Mouse (Mus musculus) kidney, adult 18-20 months (tissue): ENCODE data around the gene Cemip.

Source experiments
- DNase-seq: peaks from one replicate; pipeline ENCODE4 v3.0.0; 2021

Cemip gene

GRCm38 (mm10) chr7:84090793-84091192 lies 4.5 kb upstream of the Cemip start:
- no peak for DNase-seq

GRCm38 (mm10) chr7:84089777-84090176 lies 3.5 kb upstream of the Cemip start:
- peak; percentile 45 for DNase-seq

DNA sequence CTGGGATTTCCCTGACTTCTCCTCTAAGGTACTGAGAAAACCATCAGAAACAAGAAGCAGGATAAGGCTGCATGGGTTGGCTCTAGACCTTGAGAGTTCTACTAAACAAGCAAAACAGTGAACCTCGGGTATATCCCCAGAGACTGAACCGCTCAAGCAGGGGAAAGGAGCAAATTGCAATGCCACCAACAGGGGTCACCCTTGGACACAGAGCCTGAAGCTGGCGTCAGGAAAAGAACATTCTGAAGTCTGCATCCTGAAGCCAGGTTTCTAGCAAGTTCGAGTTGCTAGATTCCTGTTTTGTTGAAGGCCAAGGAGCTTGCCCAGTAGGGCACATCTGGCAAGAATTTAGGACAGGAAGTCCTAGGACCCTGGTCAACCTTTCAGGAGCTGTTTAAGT lies 2.7 kb upstream of the Cemip start:
- DNase-seq = peak; percentile 88

- DNase-seq = no peak
These were observed 1.9 kb upstream of the Cemip start for GRCm38 (mm10) chr7:84088191-84088590.

DNA sequence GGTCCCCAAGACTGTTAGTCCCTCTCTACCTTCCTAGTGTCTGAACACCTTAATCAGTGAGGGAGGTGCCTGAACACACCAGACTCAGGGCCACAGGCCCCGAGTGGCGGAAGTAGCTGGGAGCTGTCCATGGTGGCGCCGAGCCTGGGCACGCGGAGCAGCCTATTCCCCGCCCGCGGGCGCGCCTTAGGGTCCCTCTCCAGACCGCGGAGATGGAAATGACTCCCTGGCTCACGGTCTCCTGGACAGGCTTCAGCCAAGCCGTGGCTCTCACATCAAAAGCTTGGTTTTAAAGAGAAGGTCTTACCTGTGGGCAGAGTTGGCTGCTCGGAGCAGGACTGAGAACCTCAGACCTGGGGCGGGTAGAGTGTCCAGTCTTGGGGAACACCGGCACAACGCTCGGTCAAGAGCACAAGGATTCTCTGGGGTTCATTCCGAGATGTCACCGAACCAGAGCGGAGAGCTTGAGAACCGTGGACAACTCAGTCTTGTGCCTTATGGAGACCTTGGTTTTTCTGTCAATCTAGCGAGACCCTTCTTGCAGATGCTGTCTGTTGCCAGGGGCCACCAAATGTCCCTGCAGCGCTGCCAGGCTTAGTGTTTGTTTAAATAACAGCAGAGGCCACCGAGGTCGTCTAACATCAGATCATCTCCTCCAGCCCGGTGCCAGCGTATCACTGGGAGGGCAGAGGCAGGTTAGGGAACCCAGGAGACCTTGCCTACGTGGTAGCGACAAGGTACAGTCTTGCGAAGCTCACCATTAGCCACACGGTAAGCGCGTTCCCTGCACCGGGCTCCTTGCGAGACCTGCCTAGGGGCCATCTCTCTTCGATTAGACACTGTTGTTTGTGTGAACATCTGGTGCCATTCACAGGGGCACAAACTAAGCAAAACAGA lies 1.0 kb downstream of the Cemip start:
- DNase-seq = peak; percentile 69

DNA sequence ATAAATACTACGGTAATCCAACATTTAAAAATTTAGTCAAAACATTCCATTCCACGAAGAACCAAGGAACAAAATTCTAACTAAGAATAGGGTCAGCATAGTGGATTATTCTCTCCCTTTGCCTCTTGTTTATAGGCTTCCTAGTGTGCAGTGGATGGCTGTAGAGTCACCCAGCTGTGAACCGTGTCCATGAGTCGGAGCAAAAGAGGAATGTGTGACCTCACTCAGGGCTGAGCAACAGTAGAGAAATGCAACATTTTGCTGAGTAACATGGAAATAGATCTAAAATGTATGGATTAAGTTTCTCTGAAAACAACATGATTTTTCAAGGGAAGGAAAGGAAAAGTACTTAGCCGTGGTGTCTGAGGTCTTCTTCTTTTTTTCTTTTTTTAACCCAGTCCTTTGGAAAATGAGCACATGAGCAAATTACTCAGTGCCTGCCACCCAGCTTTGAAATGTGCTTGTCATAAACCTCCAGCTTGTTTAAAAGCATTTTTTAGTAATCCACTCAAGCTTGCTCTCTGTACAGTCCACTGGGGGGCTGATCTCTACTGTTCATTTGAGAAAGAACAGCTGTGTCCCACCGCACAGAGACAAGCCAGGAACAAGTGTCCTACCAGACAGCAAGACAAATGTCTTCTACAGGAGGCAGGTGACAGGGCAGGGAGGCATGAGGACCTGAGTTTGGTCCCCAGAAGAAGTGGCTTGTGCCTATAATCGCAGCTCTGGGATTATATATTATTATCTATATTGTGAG lies 8.9 kb downstream of the Cemip start:
- no peak for DNase-seq

DNA sequence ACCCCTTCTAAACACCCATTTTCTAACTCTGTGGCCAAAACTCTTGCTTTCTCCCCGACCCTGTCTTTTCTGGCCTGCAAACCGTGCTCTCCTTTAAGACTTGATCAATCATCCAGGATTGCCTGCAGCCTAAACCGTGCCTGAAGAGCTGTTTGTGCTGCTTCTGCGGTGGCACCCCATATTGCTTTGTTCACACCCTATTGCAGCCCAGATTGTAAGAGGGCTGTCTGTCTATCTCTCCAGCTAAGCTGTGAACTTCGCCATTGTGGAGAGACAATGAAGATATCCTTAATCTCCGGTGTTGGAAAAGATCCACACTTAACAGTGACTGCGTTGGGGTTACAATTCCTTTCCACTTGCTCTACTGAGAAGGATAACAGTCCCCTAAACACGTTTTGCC lies 12.0 kb downstream of the Cemip start:
- DNase-seq = no peak

GRCm38 (mm10) chr7:84073856-84074255 lies 12.4 kb downstream of the Cemip start:
- DNase-seq = no peak

DNA sequence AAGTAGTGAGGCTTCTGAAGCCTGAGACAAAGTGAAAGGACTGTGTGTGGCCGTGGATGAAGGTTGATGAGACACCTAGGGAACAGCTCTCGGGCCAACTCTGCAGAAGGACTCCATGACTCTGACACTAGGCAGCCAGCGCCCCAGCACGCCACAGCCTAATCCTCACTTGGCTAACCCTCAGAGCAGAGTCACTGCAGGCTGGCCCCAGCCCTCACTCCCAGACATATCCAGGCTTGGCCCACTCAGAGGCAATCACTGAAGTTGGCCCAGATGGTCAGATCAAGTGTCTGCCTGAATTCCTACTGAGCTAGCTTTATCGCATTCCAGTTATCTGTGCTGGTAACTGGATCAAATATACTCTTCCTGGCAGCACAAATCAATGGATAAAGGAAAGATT lies 17.4 kb downstream of the Cemip start:
- DNase-seq = no peak

GRCm38 (mm10) chr7:84059799-84060198 lies 26.5 kb downstream of the Cemip start:
- no peak for DNase-seq

DNA sequence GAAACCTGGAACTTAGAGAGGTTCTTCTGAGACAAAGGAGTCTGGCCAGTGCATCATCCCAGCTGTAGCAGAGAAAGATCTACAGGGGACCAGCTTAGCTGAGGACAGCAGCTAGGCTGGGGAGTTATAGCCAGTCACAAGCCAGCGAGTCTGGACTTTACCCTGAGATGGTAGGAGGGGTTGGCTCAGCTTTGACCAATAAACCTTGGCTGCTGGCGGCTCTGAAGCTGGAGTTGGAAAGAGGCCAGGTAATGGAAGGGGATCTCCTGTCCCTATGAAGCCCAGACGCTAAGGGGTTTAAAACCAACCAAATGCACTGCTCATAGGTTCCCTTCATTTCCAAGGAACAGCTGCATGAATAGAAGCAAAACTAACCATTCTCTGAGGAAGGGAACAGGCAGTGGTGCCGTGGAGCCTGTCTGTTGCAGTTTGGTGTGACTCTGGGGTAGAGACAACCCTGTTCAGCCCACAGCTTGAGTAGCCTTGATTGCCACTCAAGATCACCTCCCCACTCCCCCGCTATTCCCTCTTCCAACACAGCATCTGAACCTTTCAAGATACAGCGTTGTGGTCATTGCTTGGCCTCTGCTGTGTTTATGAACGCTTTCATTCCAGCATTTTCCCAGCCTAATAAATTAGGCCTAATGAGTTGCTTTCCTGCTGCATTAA lies 30.2 kb downstream of the Cemip start:
- DNase-seq = peak; percentile 61

- DNase-seq = no peak
These were observed 32.4 kb downstream of the Cemip start for GRCm38 (mm10) chr7:84053856-84054255.

- DNase-seq = no peak
These were observed 34.9 kb downstream of the Cemip start for GRCm38 (mm10) chr7:84051423-84051822.

GRCm38 (mm10) chr7:84045546-84045945 lies 40.8 kb downstream of the Cemip start:
- no peak for DNase-seq

- no peak for DNase-seq
These were observed 41.6 kb downstream of the Cemip start for GRCm38 (mm10) chr7:84044581-84045290.

- DNase-seq = peak; percentile 57
These were observed 43.6 kb downstream of the Cemip start for GRCm38 (mm10) chr7:84042726-84043125.

GRCm38 (mm10) chr7:84039856-84040522 lies 46.3 kb downstream of the Cemip start:
- peak; percentile 38 for DNase-seq

GRCm38 (mm10) chr7:84038642-84039041 lies 47.7 kb downstream of the Cemip start:
- no peak for DNase-seq

- DNase-seq = no peak
These were observed 53.5 kb downstream of the Cemip start for GRCm38 (mm10) chr7:84032831-84033230.

DNA sequence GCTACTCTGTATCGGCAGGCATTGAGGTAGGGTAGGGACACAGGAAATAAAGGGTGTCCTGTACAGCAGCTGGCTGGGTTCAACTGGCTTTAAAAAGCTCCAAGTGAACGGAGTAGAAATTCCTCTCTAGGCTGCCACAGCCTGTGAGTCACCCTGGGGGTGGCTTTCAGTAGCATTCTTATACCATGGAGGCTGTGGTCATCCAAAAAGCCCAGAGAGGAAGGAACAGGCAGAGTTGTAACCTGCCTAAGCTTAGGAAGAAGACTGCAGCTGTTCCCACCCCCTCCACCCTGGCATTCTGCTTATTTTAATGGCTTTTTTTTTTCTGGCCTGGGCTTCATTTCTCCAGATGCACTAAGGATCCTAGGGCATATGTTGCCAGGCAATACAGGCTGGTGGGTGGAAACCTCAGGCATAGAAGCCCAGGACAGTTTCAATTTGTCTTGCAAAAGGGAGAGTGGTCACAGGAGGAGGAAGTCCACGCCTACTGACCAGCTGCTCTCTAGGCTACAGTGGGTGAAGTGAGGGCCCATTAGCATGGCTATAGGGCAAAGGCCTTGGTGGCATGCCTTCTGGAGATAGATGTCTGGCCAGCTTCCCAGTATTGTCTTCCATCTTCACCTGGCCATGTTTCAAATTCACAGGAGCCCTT lies 57.1 kb downstream of the Cemip start:
- no peak for DNase-seq

GRCm38 (mm10) chr7:84028368-84028767 lies 57.9 kb downstream of the Cemip start:
- no peak for DNase-seq
